Mouse (Mus musculus) erythroblast, embryonic 14.5 days (primary cell): ENCODE measurements around the gene Msmp. TPM values are rescaled to one million over a fixed set of nuclear protein-coding genes. Genes with fewer than 3 reads are reported as not detected.

Source experiments
- H3K27me3 ChIP-seq: 2 replicates; pipeline ENCODE4 v1.6.1; 2012; ENCODE audit warnings: inconsistent platforms; ENCODE audit not compliant: control insufficient read depth
- H3K36me3 ChIP-seq: 2 replicates; pipeline ENCODE4 v1.6.1; 2012; ENCODE audit warnings: mild to moderate bottlenecking, inconsistent platforms; ENCODE audit not compliant: control insufficient read depth
- H3K4me1 ChIP-seq: 2 replicates; pipeline ENCODE4 v1.6.1; 2012; ENCODE audit warnings: inconsistent platforms; ENCODE audit not compliant: control insufficient read depth
- H3K4me3 ChIP-seq: replicated peaks from 2 replicates; pipeline ENCODE3; 2012; ENCODE audit warnings: moderate library complexity, mild to moderate bottlenecking, inconsistent platforms
- H3K9me3 ChIP-seq: 2 replicates; pipeline ENCODE4 v1.6.1; 2012; ENCODE audit warnings: low read length, inconsistent platforms, mixed read lengths; ENCODE audit not compliant: control insufficient read depth
- GATA1 ChIP-seq: IDR thresholded peaks from 2 replicates; pipeline ENCODE4 v1.6.1; 2012; ENCODE audit warnings: low read length, inconsistent platforms, mixed read lengths
- TAL1 ChIP-seq: IDR thresholded peaks from 3 replicates; pipeline ENCODE4 v1.6.1; 2012; ENCODE audit warnings: low read length, inconsistent platforms, mixed read lengths
- polyA plus RNA-seq: library from polyadenylated mRNA; stranded (reverse); fragments of >175 nt; gene quantifications from 2 replicates; pipeline ENCODE4 v1.2.3, GENCODE M21; 2012

Msmp gene
- polyA plus RNA-seq, 1 experiment: not detected

GRCm38 (mm10) chr4:43629106-43629817 is 45.0 kb upstream of the Msmp start:
- peaks cover 7% of the 10 kb centered on the region for H3K9me3 ChIP-seq
- peak overlapping the region; percentile 34 for H3K4me3 ChIP-seq
- TF ChIP-seq GATA1 (no peak), TAL1 (no peak)
- H3K4me1 ChIP-seq: peaks cover 28% of the 10 kb centered on the region
- H3K36me3 ChIP-seq: no peaks in the 10 kb centered on the region
- peaks cover 40% of the 10 kb centered on the region for H3K27me3 ChIP-seq

- Histone ChIP-seq H3K36me3 (no peaks in the 10 kb centered on the region), H3K4me1 (no peaks in the 10 kb centered on the region), H3K9me3 (peaks cover 5% of the 10 kb centered on the region), H3K27me3 (peaks cover 5% of the 10 kb centered on the region), H3K4me3 (no peak overlapping the region)
- TF ChIP-seq TAL1 (no peak), GATA1 (no peak)
Measured at GRCm38 (mm10) chr4:43620146-43620778, 36.0 kb upstream of the Msmp start.

GRCm38 (mm10) chr4:43613060-43613730 is 28.9 kb upstream of the Msmp start:
- H3K9me3 ChIP-seq: no peaks in the 10 kb centered on the region
- no peaks in the 10 kb centered on the region for H3K36me3 ChIP-seq
- no peaks in the 10 kb centered on the region for H3K27me3 ChIP-seq
- TF ChIP-seq TAL1 (no peak), GATA1 (no peak)
- peak overlapping the region; percentile 14 for H3K4me3 ChIP-seq
- H3K4me1 ChIP-seq: peaks cover 22% of the 10 kb centered on the region

- Histone ChIP-seq H3K4me1 (peaks cover 23% of the 10 kb centered on the region), H3K4me3 (peak overlapping the region; percentile 29), H3K27me3 (no peaks in the 10 kb centered on the region), H3K9me3 (no peaks in the 10 kb centered on the region), H3K36me3 (no peaks in the 10 kb centered on the region)
- TF ChIP-seq TAL1 (no peak), GATA1 (no peak)
Measured at GRCm38 (mm10) chr4:43612534-43612933, 28.2 kb upstream of the Msmp start.

GRCm38 (mm10) chr4:43604751-43605685 is 20.7 kb upstream of the Msmp start:
- Histone ChIP-seq H3K36me3 (no peaks in the 10 kb centered on the region), H3K4me1 (peaks cover 73% of the 10 kb centered on the region), H3K27me3 (no peaks in the 10 kb centered on the region), H3K9me3 (no peaks in the 10 kb centered on the region), H3K4me3 (peak overlapping the region; percentile 49)
- TF ChIP-seq GATA1 (peak; percentile 95), TAL1 (peak; percentile 90)

- no peak for TF ChIP-seq TAL1
- TF ChIP-seq GATA1: no peak
- H3K36me3 ChIP-seq: no peaks in the 10 kb centered on the region
- H3K9me3 ChIP-seq: no peaks in the 10 kb centered on the region
- H3K27me3 ChIP-seq: no peaks in the 10 kb centered on the region
- no peak overlapping the region for H3K4me3 ChIP-seq
- H3K4me1 ChIP-seq: peaks cover 81% of the 10 kb centered on the region
Measured at GRCm38 (mm10) chr4:43604099-43604498, 19.8 kb upstream of the Msmp start.

GRCm38 (mm10) chr4:43600195-43600934 is 16.1 kb upstream of the Msmp start:
- H3K4me3 ChIP-seq: peak overlapping the region; percentile 23
- no peaks in the 10 kb centered on the region for H3K27me3 ChIP-seq
- TF ChIP-seq GATA1 (no peak), TAL1 (no peak)
- H3K9me3 ChIP-seq: no peaks in the 10 kb centered on the region
- H3K36me3 ChIP-seq: no peaks in the 10 kb centered on the region
- H3K4me1 ChIP-seq: peaks cover 89% of the 10 kb centered on the region
